Mouse (Mus musculus) stomach, embryonic 16.5 days (tissue): Measurements from ENCODE around the gene Serpini1. TPM values are rescaled to one million over a fixed set of nuclear protein-coding genes. Genes with fewer than 3 reads are reported as not detected.

ENCODE experiments used
- ATAC-seq: fragments of 200-750 bp; cut with Nextera tagmentation; 2 replicates; pipeline ENCODE4 v1.8.0; 2017; ENCODE audit warnings: moderate number of reproducible peaks, moderate TSS enrichment; ENCODE audit not compliant: insufficient read depth, low FRiP score
- H3K27ac ChIP-seq: fragments of 300-500 bp; sonication (generic); 2 replicates; pipeline ENCODE4 v1.5.1; 2014; ENCODE audit warnings: low read length
- H3K27me3 ChIP-seq: fragments of 300-500 bp; sonication (generic); 2 replicates; pipeline ENCODE4 v1.6.1; 2014; ENCODE audit warnings: low read length, control low read depth, mixed read lengths; ENCODE audit not compliant: control insufficient read depth, insufficient read depth
- H3K36me3 ChIP-seq: fragments of 300-500 bp; sonication (generic); 2 replicates; pipeline ENCODE4 v1.6.1; 2014; ENCODE audit warnings: low read length; ENCODE audit not compliant: control insufficient read depth, insufficient read depth
- H3K4me1 ChIP-seq: fragments of 300-500 bp; sonication (generic); 2 replicates; pipeline ENCODE4 v1.6.1; 2014; ENCODE audit warnings: low read length, control low read depth, mixed read lengths; ENCODE audit not compliant: control insufficient read depth, insufficient read depth
- H3K4me2 ChIP-seq: fragments of 300-500 bp; sonication (generic); 2 replicates; pipeline ENCODE4 v1.6.1; 2014; ENCODE audit warnings: low read depth, low read length, mixed read lengths
- H3K4me3 ChIP-seq: fragments of 300-500 bp; sonication (generic); replicated peaks from 2 replicates; pipeline ENCODE4 v1.5.1; 2014; ENCODE audit warnings: mild to moderate bottlenecking, low read length
- H3K9ac ChIP-seq: fragments of 300-500 bp; sonication (generic); 2 replicates; pipeline ENCODE4 v1.6.1; 2014; ENCODE audit warnings: low read length
- H3K9me3 ChIP-seq: fragments of 300-500 bp; sonication (generic); replicated peaks from 2 replicates; pipeline ENCODE4 v1.6.1; 2016; ENCODE audit warnings: low read length, control low read depth; ENCODE audit not compliant: control insufficient read depth
- WGBS: fragments of 180-500 bp; shearing (Covaris S2); extraction: QIAGEN DNeasy Blood & Tissue Kit; methylation state at CpG from one replicate; pipeline ENCODE4 v1.1.7; 2014; 5-methylcytosine and 5-hydroxymethylcytosine counted together
- polyA plus RNA-seq: library from polyadenylated mRNA; unstranded; fragments of >200 nt; fragmentation: Nextera tagmentation; extraction: Ambion mirVana; gene quantifications from 2 replicates; pipeline ENCODE4 v1.2.1, GENCODE M21; 2015

Serpini1 gene
- 19.5 and 21.2 TPM in 2 replicates for polyA plus RNA-seq

GRCm38 (mm10) chr3:75557292-75557691 lies at the start of gene Serpini1:
Gene Serpini1, plus strand, starts transcription at chr3:75557547.
- Histone ChIP-seq H3K27ac (peak within 1 kb of the TSS; percentile 84), H3K4me3 (peak within 1 kb of the TSS; percentile 97), H3K9ac (peak within 1 kb of the TSS; percentile 96), H3K4me2 (peak within 1 kb of the TSS; percentile 92), H3K36me3 (no peaks in the 10 kb centered on the region; the same call in 1 of the 2 replicates), H3K4me1 (0 out of 2 replicates have a peak, but pooled peaks cover 8% of the 10 kb centered on the region), H3K9me3 (no peaks in the 10 kb centered on the region), H3K27me3 (no peaks in the 10 kb centered on the region)
- WGBS = 0% methylated on average over 19 of the region's 19 CpGs
- peak; percentile 92 for ATAC-seq

DNA sequence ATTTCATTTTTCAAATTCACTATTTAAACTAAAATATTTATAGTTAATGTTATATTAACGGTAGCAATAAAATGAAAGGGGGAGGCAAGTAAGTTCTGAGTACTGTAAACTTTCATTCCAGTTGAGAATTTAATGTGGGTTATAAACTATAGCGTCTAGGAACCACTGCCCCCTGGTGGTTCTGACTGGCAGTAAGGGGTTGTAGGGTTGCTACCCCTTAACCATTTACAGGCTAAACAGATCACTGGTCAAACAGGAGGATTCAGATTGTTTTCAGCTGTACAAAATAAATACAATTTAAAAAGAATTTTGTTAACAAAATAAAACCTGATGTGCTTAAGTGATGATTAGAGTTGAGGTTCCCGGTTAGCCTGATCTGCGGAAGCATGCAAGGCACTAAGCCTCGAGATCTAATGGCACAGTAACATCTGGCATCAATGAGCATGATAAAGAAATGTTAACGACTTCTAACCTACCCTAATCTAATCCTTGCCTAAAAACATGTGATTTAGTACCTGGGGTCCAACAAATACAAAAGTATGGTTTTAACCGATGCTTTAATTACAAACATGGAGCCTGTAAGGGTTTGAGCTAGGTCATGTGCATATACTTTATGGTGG lies 39.6 kb upstream of the Serpini1 start:
- Histone ChIP-seq H3K4me3 (no peak overlapping the region), H3K9me3 (no peaks in the 10 kb centered on the region), H3K4me2 (no peak overlapping the region), H3K4me1 (no peaks in the 10 kb centered on the region), H3K27ac (no peak overlapping the region), H3K27me3 (no peaks in the 10 kb centered on the region), H3K9ac (no peak overlapping the region), H3K36me3 (peaks cover 4% of the 10 kb centered on the region; the same call in 1 of the 2 replicates)
- WGBS = 81% methylated on average over 7 of the region's 7 CpGs
- ATAC-seq = no peak

- Histone ChIP-seq H3K4me2 (no peak overlapping the region), H3K4me1 (no peaks in the 10 kb centered on the region), H3K9me3 (no peaks in the 10 kb centered on the region), H3K9ac (no peak overlapping the region), H3K36me3 (peaks cover 8% of the 10 kb centered on the region; the same call in 1 of the 2 replicates), H3K4me3 (no peak overlapping the region), H3K27me3 (no peaks in the 10 kb centered on the region), H3K27ac (no peak overlapping the region)
- no peak for ATAC-seq
- 78% methylated on average over 2 of the region's 2 CpGs for WGBS
Observed at GRCm38 (mm10) chr3:75521314-75521713, 36.0 kb upstream of the Serpini1 start.

- H3K9ac ChIP-seq = no peak overlapping the region
- H3K36me3 ChIP-seq = peaks cover 18% of the 10 kb centered on the region
- H3K9me3 ChIP-seq = no peaks in the 10 kb centered on the region
- 68% methylated on average over 1 of the region's 1 CpGs for WGBS
- H3K4me2 ChIP-seq = no peak overlapping the region
- no peaks in the 10 kb centered on the region for H3K27me3 ChIP-seq
- no peak overlapping the region for H3K27ac ChIP-seq
- no peak for ATAC-seq
- H3K4me1 ChIP-seq = no peaks in the 10 kb centered on the region
- H3K4me3 ChIP-seq = no peak overlapping the region
Observed at GRCm38 (mm10) chr3:75522527-75522926, 34.8 kb upstream of the Serpini1 start.

- WGBS = 74% methylated on average over 3 of the region's 3 CpGs
- Histone ChIP-seq H3K4me3 (no peak overlapping the region), H3K4me1 (no peaks in the 10 kb centered on the region), H3K9ac (no peak overlapping the region), H3K27ac (no peak overlapping the region), H3K9me3 (no peaks in the 10 kb centered on the region), H3K36me3 (peaks cover 11% of the 10 kb centered on the region), H3K27me3 (no peaks in the 10 kb centered on the region), H3K4me2 (no peak overlapping the region)
- no peak for ATAC-seq
Observed at GRCm38 (mm10) chr3:75531074-75531473, 26.3 kb upstream of the Serpini1 start.

DNA sequence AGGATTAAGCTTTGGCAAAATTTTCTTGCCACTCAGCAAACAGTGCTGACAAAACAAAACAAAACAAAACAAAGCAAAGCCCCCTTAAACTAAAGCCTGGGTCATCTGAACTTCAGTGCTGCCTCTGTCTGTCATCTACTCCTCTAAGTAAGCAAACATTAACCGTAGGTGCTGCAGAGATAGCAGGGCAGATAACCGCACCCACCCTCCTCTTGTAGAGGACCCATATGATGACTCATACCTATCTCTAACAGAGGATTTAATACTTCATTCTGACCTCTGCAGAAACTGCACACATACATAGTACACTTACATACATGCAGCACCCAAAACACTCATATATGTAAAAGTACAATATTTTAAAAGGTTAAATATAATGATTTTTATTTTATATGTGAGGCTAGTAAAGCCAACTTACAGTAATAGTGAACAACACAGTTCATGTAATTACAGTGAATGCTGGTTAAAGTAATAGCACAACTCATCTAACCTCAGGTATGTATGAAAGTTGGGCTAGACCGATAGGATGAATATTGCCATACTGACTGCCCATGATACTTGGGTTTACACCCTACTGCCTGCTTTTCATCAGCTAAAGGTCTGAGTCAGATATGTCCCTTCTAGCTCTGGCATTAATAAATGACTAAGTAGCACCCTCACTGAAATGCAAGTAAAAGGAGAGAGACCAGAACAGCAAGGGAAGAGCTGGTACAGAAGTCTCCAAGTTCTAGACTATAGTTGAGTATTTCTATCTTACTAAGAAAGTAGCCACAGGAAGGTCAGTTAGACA lies 23.1 kb upstream of the Serpini1 start:
- ATAC-seq = no peak
- Histone ChIP-seq H3K27ac (no peak overlapping the region), H3K4me3 (no peak overlapping the region), H3K4me2 (no peak overlapping the region), H3K36me3 (peaks cover 8% of the 10 kb centered on the region; the same call in 1 of the 2 replicates), H3K9ac (no peak overlapping the region), H3K9me3 (no peaks in the 10 kb centered on the region), H3K4me1 (no peaks in the 10 kb centered on the region), H3K27me3 (no peaks in the 10 kb centered on the region)
- 72% methylated on average over 3 of the region's 3 CpGs for WGBS

- H3K36me3 ChIP-seq = peaks cover 8% of the 10 kb centered on the region; the same call in 1 of the 2 replicates
- no peak overlapping the region for H3K27ac ChIP-seq
- WGBS = 90% methylated on average over 4 of the region's 4 CpGs
- H3K4me1 ChIP-seq = no peaks in the 10 kb centered on the region
- no peak overlapping the region for H3K4me2 ChIP-seq
- H3K9ac ChIP-seq = no peak overlapping the region
- no peaks in the 10 kb centered on the region for H3K9me3 ChIP-seq
- H3K27me3 ChIP-seq = no peaks in the 10 kb centered on the region
- no peak overlapping the region for H3K4me3 ChIP-seq
- no peak for ATAC-seq
Observed at GRCm38 (mm10) chr3:75541259-75541658, 16.1 kb upstream of the Serpini1 start.

- ATAC-seq = no peak
- WGBS = 84% methylated on average over 3 of the region's 3 CpGs
- Histone ChIP-seq H3K27ac (no peak overlapping the region), H3K4me3 (no peak overlapping the region), H3K9ac (no peak overlapping the region), H3K36me3 (no peaks in the 10 kb centered on the region), H3K4me2 (no peak overlapping the region), H3K27me3 (no peaks in the 10 kb centered on the region), H3K9me3 (no peaks in the 10 kb centered on the region), H3K4me1 (no peaks in the 10 kb centered on the region)
Observed at GRCm38 (mm10) chr3:75542852-75543251, 14.5 kb upstream of the Serpini1 start.

- H3K36me3 ChIP-seq = no peaks in the 10 kb centered on the region
- WGBS = 86% methylated on average over 1 of the region's 1 CpGs
- H3K27me3 ChIP-seq = no peaks in the 10 kb centered on the region
- no peak for ATAC-seq
- no peak overlapping the region for H3K9ac ChIP-seq
- H3K4me1 ChIP-seq = no peaks in the 10 kb centered on the region
- no peak overlapping the region for H3K4me3 ChIP-seq
- no peak overlapping the region for H3K27ac ChIP-seq
- H3K4me2 ChIP-seq = no peak overlapping the region
- H3K9me3 ChIP-seq = no peaks in the 10 kb centered on the region
Observed at GRCm38 (mm10) chr3:75544287-75544686, 13.1 kb upstream of the Serpini1 start.
